Mouse (Mus musculus) kidney, postnatal 25 days (tissue): ENCODE results near the gene Sik3.
A peak's percentile ranks its signal among the peaks of the same experiment; 100 is the strongest.
"Not testable (repeated sequence)": the region's sequence is repeated elsewhere in the genome, so short reads cannot be mapped to it uniquely, and the experiment has no call there.

Experiments used
- DNase-seq, 2 experiments: peaks; one replicate each; pipeline ENCODE4 v3.0.0; 2021; ENCODE audit warnings: mixed read lengths in 2 of 2

Sik3 gene

GRCm38 (mm10) chr9:46111334-46111733, 98.7 kb downstream of the Sik3 start:
- peak in 1 of 2 experiments; percentile 10 for DNase-seq

GRCm38 (mm10) chr9:46112246-46112645, 99.6 kb downstream of the Sik3 start:
- DNase-seq = peak; percentile 44 to 64

GRCm38 (mm10) chr9:46118844-46119385, 106.3 kb downstream of the Sik3 start:
- no peak for DNase-seq

- peak; percentile 89 to 92 for DNase-seq
Observed at GRCm38 (mm10) chr9:46119943-46120441, 107.4 kb downstream of the Sik3 start.

- peak in 1 of 2 experiments; percentile 27 for DNase-seq
Observed at GRCm38 (mm10) chr9:46120468-46121253, 108.0 kb downstream of the Sik3 start.

GRCm38 (mm10) chr9:46121486-46121885, 108.9 kb downstream of the Sik3 start:
- no peak for DNase-seq

GRCm38 (mm10) chr9:46122731-46123130, 110.1 kb downstream of the Sik3 start:
- no peak for DNase-seq

- peak; percentile 58 to 89 for DNase-seq
Observed at GRCm38 (mm10) chr9:46126295-46126694, 113.7 kb downstream of the Sik3 start.

- peak; percentile 43 to 74 for DNase-seq
Observed at GRCm38 (mm10) chr9:46127326-46127725, 114.7 kb downstream of the Sik3 start.

GRCm38 (mm10) chr9:46129241-46129640, 116.6 kb downstream of the Sik3 start:
- DNase-seq = peak in 1 of 2 experiments; percentile 30

GRCm38 (mm10) chr9:46132821-46133220, 120.2 kb downstream of the Sik3 start:
- not testable (repeated sequence) for DNase-seq

- peak in 1 of 2 experiments; percentile 53 for DNase-seq
Observed at GRCm38 (mm10) chr9:46138831-46139230, 126.2 kb downstream of the Sik3 start.

GRCm38 (mm10) chr9:46140811-46141210, 128.2 kb downstream of the Sik3 start:
- no peak for DNase-seq

GRCm38 (mm10) chr9:46142031-46142430, 129.4 kb downstream of the Sik3 start:
- DNase-seq = no peak

- no peak for DNase-seq
Observed at GRCm38 (mm10) chr9:46142492-46142891, 129.9 kb downstream of the Sik3 start.

- DNase-seq = no peak
Observed at GRCm38 (mm10) chr9:46144976-46145375, 132.4 kb downstream of the Sik3 start.

- DNase-seq = no peak
Observed at GRCm38 (mm10) chr9:46146437-46146836, 133.8 kb downstream of the Sik3 start.

- DNase-seq = no peak
Observed at GRCm38 (mm10) chr9:46148723-46149122, 136.1 kb downstream of the Sik3 start.

- DNase-seq = peak; percentile 67 to 82
Observed at GRCm38 (mm10) chr9:46149392-46149791, 136.8 kb downstream of the Sik3 start.

- DNase-seq = peak; percentile 55 to 82
Observed at GRCm38 (mm10) chr9:46150116-46150515, 137.5 kb downstream of the Sik3 start.

- no peak for DNase-seq
Observed at GRCm38 (mm10) chr9:46150890-46151703, 138.5 kb downstream of the Sik3 start.

- no peak for DNase-seq
Observed at GRCm38 (mm10) chr9:46151704-46152040, 139.1 kb downstream of the Sik3 start.
